Mouse (Mus musculus) forebrain, embryonic 16.5 days (tissue): Measurements from ENCODE around the gene Rwdd2b. TPM values are rescaled to one million over a fixed set of nuclear protein-coding genes. Genes with fewer than 3 reads are reported as not detected.

Experiments used
- ATAC-seq: fragments of 200-750 bp; cut with Nextera tagmentation; 2 replicates; pipeline ENCODE4 v1.8.0; 2017; ENCODE audit warnings: mild to moderate bottlenecking, moderate library complexity
- H3K27ac ChIP-seq: fragments of 300-500 bp; sonication (generic); 2 replicates; pipeline ENCODE4 v1.5.1; 2014; ENCODE audit warnings: low read length, control low read depth
- H3K27me3 ChIP-seq: fragments of 300-500 bp; sonication (generic); replicated peaks from 2 replicates; pipeline ENCODE4 v1.6.1; 2014; ENCODE audit warnings: low read length; ENCODE audit not compliant: control insufficient read depth, insufficient read depth
- H3K36me3 ChIP-seq: fragments of 300-500 bp; sonication (generic); 2 replicates; pipeline ENCODE4 v1.6.1; 2014; ENCODE audit not compliant: control insufficient read depth, insufficient read depth
- H3K4me1 ChIP-seq: fragments of 300-500 bp; sonication (generic); replicated peaks from 2 replicates; pipeline ENCODE4 v1.6.1; 2014; ENCODE audit warnings: low read length; ENCODE audit not compliant: control insufficient read depth, insufficient read depth
- H3K4me2 ChIP-seq: fragments of 300-500 bp; sonication (generic); 2 replicates; pipeline ENCODE4 v1.6.1; 2014; ENCODE audit warnings: mild to moderate bottlenecking, low read length, control low read depth
- H3K4me3 ChIP-seq: fragments of 300-500 bp; sonication (generic); replicated peaks from 2 replicates; pipeline ENCODE4 v1.5.1; 2014; ENCODE audit warnings: mild to moderate bottlenecking, low read length, control low read depth
- H3K9ac ChIP-seq: fragments of 300-500 bp; sonication (generic); replicated peaks from 2 replicates; pipeline ENCODE4 v1.6.1; 2014; ENCODE audit warnings: low read depth, low read length, control low read depth
- H3K9me3 ChIP-seq: fragments of 300-500 bp; sonication (generic); 2 replicates; pipeline ENCODE4 v1.6.1; 2016; ENCODE audit warnings: low read length; ENCODE audit not compliant: control insufficient read depth
- WGBS: fragments of 180-500 bp; shearing (Covaris S2); extraction: QIAGEN DNeasy Blood & Tissue Kit; methylation state at CpG from one replicate; pipeline ENCODE4 v1.1.7; 2014; 5-methylcytosine and 5-hydroxymethylcytosine counted together
- polyA plus RNA-seq: library from polyadenylated mRNA; unstranded; fragments of >200 nt; fragmentation: Nextera tagmentation; extraction: Ambion mirVana; gene quantifications from 2 replicates; pipeline ENCODE4 v1.2.1, GENCODE M21; 2015

Rwdd2b gene
- polyA plus RNA-seq, 1 experiment from 2014 or later: 14.4 TPM

DNA sequence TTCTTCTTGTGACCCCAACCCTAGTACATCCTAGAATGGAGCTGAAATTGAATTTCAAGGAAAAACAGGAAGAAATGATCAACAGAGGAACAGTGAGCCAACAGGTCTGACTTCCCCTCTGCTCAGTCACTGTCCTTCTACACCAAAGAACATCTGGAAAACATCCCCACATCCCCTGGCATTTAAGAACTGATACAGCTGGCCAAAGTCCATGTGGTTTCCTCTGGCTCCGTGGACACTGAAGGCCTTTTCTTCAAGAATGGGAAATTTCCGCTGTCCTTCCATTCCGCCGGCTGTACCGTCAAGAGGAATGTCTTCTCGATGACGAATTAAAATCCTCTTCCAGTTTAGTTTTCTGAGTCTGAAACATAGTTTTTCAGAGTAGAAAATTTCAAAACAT lies 6.1 kb downstream of the Rwdd2b start:
- no peak overlapping the region for H3K27ac ChIP-seq
- H3K4me1 ChIP-seq: peaks cover 10% of the 10 kb centered on the region
- H3K9me3 ChIP-seq: no peaks in the 10 kb centered on the region
- no peaks in the 10 kb centered on the region for H3K36me3 ChIP-seq
- no peak for ATAC-seq
- WGBS: 94% methylated on average over 7 of the region's 7 CpGs
- no peak overlapping the region for H3K4me3 ChIP-seq
- no peaks in the 10 kb centered on the region for H3K27me3 ChIP-seq
- H3K4me2 ChIP-seq: no peak overlapping the region
- no peak overlapping the region for H3K9ac ChIP-seq

DNA sequence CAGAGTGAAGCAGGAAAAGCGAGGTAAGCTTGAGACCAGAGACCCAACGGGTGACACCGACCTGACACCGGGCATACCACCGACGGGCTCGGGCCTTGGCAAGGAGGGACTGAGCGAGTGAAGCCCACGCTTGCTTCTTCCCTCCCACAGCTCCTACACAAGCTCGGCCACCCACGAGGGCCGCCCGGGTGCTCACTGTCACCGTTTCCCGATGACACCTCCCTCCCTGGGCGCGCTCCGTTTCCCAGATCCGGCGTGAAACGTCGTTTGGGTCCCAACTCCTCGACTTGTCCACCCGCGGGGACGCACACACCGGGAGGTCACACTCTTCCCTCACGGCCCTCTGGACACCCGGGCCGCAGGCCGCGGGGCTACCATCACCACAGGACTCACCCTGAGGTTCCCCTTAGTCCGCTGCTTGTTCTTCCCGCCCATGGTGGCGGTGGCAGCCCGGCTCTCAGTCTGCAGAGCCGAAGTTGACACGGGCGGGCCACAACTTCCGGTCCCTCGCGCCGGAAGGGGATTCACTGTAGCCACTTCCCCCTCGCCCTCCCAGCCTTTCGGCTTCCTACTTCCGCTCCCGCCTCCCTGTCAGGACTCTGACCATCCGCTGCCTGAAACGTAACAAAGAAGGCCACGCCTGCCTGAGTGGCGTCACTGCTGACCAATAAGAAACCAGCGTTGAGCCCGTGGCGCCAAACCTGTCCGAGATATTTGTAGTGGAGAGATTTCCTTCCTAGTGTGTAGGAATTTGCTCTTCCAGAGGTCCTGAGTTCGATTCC lies 8.1 kb downstream of the Rwdd2b start, which contains the start of gene Ltn1:
Gene Ltn1 (minus strand): TSS at position 580 of the 782 bp plus-strand sequence.
- Histone ChIP-seq H3K9me3 (no peaks in the 10 kb centered on the region), H3K36me3 (no peaks in the 10 kb centered on the region), H3K4me2 (peak within 1 kb of the TSS; percentile 87), H3K4me1 (peaks cover 10% of the 10 kb centered on the region), H3K27ac (peak within 1 kb of the TSS; percentile 24; the same call in 1 of the 2 replicates), H3K27me3 (no peaks in the 10 kb centered on the region), H3K4me3 (peak within 1 kb of the TSS; percentile 87), H3K9ac (peak within 1 kb of the TSS; percentile 84)
- ATAC-seq: peak; percentile 99
- under 1% methylated on average over 56 of the region's 56 CpGs for WGBS

DNA sequence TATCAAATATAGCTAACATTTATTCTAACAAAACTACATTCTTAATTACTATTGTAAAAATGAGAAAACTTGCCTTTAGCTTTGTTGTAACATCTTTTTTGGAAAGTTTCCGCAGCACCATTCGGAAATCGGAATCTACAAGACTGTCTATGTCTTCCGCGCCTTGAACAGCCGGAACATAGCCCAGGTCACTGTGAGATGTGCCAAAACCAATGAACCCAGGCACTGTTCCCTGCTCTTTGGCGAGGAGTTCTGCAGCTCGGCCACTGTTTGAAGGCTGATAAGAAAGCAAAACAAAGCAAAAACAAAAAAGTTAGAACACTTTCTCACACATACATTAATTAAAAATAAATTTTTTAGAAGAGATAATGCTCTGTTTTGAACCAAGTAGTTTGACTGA lies 12.9 kb downstream of the Rwdd2b start:
- 93% methylated on average over 8 of the region's 8 CpGs for WGBS
- peaks cover 7% of the 10 kb centered on the region for H3K4me1 ChIP-seq
- peaks cover 32% of the 10 kb centered on the region for H3K36me3 ChIP-seq
- no peak overlapping the region for H3K4me3 ChIP-seq
- no peaks in the 10 kb centered on the region for H3K27me3 ChIP-seq
- ATAC-seq: no peak
- no peak overlapping the region for H3K9ac ChIP-seq
- H3K27ac ChIP-seq: no peak overlapping the region
- H3K4me2 ChIP-seq: no peak overlapping the region
- no peaks in the 10 kb centered on the region for H3K9me3 ChIP-seq

DNA sequence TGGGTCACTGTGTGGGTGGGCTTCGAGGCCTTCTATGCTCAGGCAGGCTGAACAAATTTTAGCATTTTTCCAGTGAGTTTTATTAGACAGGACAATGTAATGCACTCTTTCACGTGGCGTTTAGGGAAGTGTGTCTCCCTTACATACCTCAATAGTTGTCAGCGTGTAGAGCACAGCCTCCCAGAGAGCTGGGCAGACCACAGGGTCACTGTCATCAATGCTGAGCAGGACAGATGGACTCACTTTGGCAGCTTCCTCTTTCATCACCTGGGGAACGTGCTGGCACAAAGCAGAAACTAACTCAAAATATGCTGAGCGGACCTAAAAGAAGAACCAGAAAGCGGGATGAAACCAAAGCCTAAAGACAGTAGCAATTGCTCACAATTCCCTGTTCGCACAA lies 19.7 kb downstream of the Rwdd2b start:
- peaks cover 10% of the 10 kb centered on the region for H3K9me3 ChIP-seq
- H3K4me1 ChIP-seq: no peaks in the 10 kb centered on the region
- H3K36me3 ChIP-seq: peaks cover 73% of the 10 kb centered on the region
- ATAC-seq: no peak
- no peak overlapping the region for H3K4me3 ChIP-seq
- WGBS: 97% methylated on average over 8 of the region's 8 CpGs
- no peak overlapping the region for H3K4me2 ChIP-seq
- H3K27ac ChIP-seq: no peak overlapping the region
- H3K9ac ChIP-seq: no peak overlapping the region
- H3K27me3 ChIP-seq: no peaks in the 10 kb centered on the region

DNA sequence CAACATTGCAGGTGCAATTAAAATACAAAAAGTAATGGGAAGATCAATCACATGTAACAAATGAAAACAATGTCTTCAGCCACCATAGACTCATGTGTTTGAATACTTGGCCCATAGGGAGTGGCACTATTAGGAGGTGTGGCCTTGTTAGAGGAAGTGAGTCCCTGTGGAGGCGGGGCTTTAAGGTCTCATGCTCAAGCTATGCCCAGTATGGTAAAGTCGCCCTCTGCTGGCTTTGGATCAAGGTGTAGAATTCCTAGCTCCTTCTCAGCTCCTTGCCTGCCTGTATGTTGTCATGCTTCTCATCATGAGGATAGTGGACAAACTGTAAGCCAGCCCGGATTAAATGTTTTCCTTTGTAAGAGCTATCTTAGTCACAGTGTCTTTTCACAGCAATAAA lies 35.4 kb downstream of the Rwdd2b start:
- H3K4me3 ChIP-seq: no peak overlapping the region
- no peak overlapping the region for H3K4me2 ChIP-seq
- H3K9ac ChIP-seq: no peak overlapping the region
- no peaks in the 10 kb centered on the region for H3K4me1 ChIP-seq
- H3K27ac ChIP-seq: no peak overlapping the region
- 79% methylated on average over 3 of the region's 3 CpGs for WGBS
- H3K9me3 ChIP-seq: no peaks in the 10 kb centered on the region
- H3K27me3 ChIP-seq: no peaks in the 10 kb centered on the region
- no peak for ATAC-seq
- H3K36me3 ChIP-seq: peaks cover 48% of the 10 kb centered on the region

DNA sequence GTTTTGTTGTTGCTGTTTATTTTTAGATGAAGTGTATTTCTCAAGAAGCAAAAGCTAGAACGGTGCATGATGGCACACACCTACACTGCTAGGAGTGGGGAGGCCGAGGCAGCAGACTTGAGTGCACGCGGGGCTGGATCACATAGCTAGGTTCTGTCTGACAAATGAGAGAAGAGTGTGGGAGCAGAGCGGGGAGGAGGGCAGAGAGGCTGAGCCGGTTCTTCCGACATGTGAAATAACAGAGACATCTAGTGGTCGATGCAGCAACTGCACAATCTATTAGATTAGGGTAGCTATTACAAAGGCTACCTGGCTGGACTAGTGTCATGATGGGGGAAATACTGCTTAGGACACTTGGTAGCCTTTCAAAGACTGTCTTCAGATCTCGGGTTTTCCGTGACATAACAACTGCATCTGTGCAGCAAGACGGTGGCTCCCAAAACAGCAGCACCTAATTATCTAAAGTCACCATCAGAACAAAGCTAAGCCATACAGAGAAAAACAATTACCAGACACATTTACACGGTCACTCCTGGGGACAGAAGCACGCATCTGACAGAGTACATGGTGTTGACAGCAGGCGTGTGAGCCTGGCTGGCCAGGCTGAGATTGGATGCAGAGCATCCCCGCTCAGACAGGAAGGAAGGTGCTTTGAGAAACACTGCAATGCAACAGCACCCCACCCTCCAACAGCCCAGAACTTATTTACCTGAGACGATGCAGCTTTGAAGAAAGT lies 46.4 kb downstream of the Rwdd2b start:
- ATAC-seq: peak; percentile 88
- Histone ChIP-seq H3K9ac (no peak overlapping the region), H3K4me1 (no peaks in the 10 kb centered on the region), H3K9me3 (no peaks in the 10 kb centered on the region), H3K27ac (no peak overlapping the region), H3K4me3 (no peak overlapping the region), H3K27me3 (no peaks in the 10 kb centered on the region), H3K36me3 (peaks cover 20% of the 10 kb centered on the region), H3K4me2 (no peak overlapping the region)
- 50% methylated on average over 16 of the region's 16 CpGs for WGBS

DNA sequence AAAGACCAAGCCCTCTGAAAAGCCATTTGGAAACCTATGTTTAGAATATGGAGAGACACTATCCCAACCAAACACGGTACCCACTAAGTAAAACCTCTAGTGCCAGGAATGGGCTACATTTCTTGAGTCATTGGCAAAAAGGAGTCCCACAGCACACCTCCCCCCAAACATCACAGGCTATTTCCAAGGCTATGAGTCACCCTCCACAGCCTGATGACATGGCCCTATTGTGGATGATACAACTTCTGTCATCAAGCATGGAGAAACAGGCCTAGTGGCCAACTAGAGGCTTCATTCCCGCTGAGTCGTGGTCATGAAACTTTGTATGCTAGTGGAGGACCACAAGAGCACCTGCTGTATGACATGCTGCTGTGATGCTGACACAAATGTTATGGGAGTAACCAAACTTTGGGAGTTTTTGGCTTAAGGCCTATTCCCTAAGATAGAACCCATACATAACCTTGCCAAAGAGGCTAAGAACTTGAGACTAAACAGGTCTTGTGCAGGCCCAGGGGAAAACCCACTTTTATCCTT lies 52.9 kb downstream of the Rwdd2b start:
- Histone ChIP-seq H3K4me2 (no peak overlapping the region), H3K27ac (no peak overlapping the region), H3K4me1 (no peaks in the 10 kb centered on the region), H3K9me3 (no peaks in the 10 kb centered on the region), H3K36me3 (peaks cover 12% of the 10 kb centered on the region), H3K9ac (no peak overlapping the region), H3K27me3 (no peaks in the 10 kb centered on the region), H3K4me3 (no peak overlapping the region)
- over 99% methylated on average over 3 of the region's 3 CpGs for WGBS
- ATAC-seq: no peak

DNA sequence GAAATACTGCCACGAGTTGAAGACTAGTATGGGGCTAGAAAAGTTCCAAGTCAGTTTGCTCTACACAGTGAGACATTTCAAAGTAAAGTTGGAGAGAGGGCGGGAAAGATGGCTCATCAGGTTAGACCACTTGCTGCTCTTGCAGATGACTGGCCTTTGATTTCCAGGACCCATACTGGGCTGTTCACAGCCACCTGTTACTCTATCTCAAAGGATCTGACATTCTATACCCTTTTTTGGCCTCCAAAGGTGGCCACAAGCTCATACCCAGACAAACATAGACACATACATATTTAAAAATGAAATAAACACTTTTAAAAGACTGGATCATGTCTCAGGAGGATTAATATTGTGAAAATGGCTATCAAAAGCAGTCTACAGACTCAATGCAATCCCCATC lies 56.0 kb downstream of the Rwdd2b start:
- Histone ChIP-seq H3K36me3 (peaks cover 28% of the 10 kb centered on the region), H3K9me3 (no peaks in the 10 kb centered on the region), H3K4me3 (no peak overlapping the region), H3K27ac (no peak overlapping the region), H3K9ac (no peak overlapping the region), H3K27me3 (no peaks in the 10 kb centered on the region), H3K4me2 (no peak overlapping the region), H3K4me1 (no peaks in the 10 kb centered on the region)
- no peak for ATAC-seq
- WGBS: 88% methylated on average over 2 of the region's 2 CpGs
